Mouse (Mus musculus) ES-E14 (cell line): ENCODE measurements around the gene Ksr2. TPM values are rescaled to one million over a fixed set of nuclear protein-coding genes. Genes with fewer than 3 reads are reported as not detected.

Experiments
- DNase-seq: peaks from one replicate; pipeline ENCODE4 v3.0.0-alpha.2; 2013; ENCODE audit warnings: low read depth, low spot score
- H3K27ac ChIP-seq: 2 replicates; pipeline ENCODE4 v1.5.1; 2012; ENCODE audit warnings: low read depth, mild to moderate bottlenecking, low read length, moderate library complexity, mixed read lengths; ENCODE audit not compliant: poor library complexity, insufficient read depth, severe bottlenecking
- H3K36me3 ChIP-seq: 2 replicates; pipeline ENCODE4 v1.6.1; 2012; ENCODE audit warnings: mild to moderate bottlenecking, low read length, moderate library complexity, mixed read lengths; ENCODE audit not compliant: control insufficient read depth, poor library complexity, insufficient read depth, severe bottlenecking
- H3K4me1 ChIP-seq, 2 experiments: fragments of 150-350 bp in 1 of 2; sonication (generic) in 1 of 2; 2 replicates each; pipeline ENCODE4 v1.6.1; 2012; ENCODE audit warnings: low read length in 2 of 2, mild to moderate bottlenecking in 1 of 2, mixed read lengths in 1 of 2; ENCODE audit not compliant: control insufficient read depth in 2 of 2, insufficient read depth in 2 of 2, poor library complexity in 1 of 2
- H3K4me3 ChIP-seq, 2 experiments: fragments of 150-350 bp in 1 of 2; sonication (generic) in 1 of 2; 2 replicates each; pipeline ENCODE4 v1.5.1; 2012; ENCODE audit warnings: low read length in 2 of 2, low read depth in 1 of 2, mild to moderate bottlenecking in 1 of 2, mixed read lengths in 1 of 2; ENCODE audit not compliant: insufficient read depth in 1 of 2, poor library complexity in 1 of 2, severe bottlenecking in 1 of 2
- H3K9ac ChIP-seq: 2 replicates; pipeline ENCODE4 v1.6.1; 2012; ENCODE audit warnings: low read depth, mild to moderate bottlenecking, low read length, mixed read lengths; ENCODE audit not compliant: poor library complexity, insufficient read depth, severe bottlenecking
- H3K9me3 ChIP-seq: fragments of 150-350 bp; sonication (generic); 2 replicates; pipeline ENCODE4 v1.6.1; 2012; ENCODE audit warnings: low read depth, mild to moderate bottlenecking, low read length; ENCODE audit not compliant: control insufficient read depth, insufficient read depth
- CHD2 ChIP-seq: IDR thresholded peaks from 2 replicates; pipeline ENCODE4 v1.6.1; 2014; ENCODE audit warnings: mild to moderate bottlenecking, low read depth, low read length, inconsistent platforms
- HCFC1 ChIP-seq: IDR thresholded peaks from 2 replicates; pipeline ENCODE4 v1.6.1; 2012; ENCODE audit warnings: low read length, inconsistent platforms, borderline replicate concordance; ENCODE audit not compliant: insufficient read depth
- MAFK ChIP-seq: IDR thresholded peaks from 2 replicates; pipeline ENCODE4 v1.6.1; 2014; ENCODE audit warnings: mild to moderate bottlenecking, low read depth, low read length, inconsistent platforms; ENCODE audit not compliant: insufficient read depth
- ZC3H11A ChIP-seq: IDR thresholded peaks from 2 replicates; pipeline ENCODE4 v1.6.1; 2012; ENCODE audit warnings: low read depth, mild to moderate bottlenecking, inconsistent platforms, low read length, borderline replicate concordance
- ZNF384 ChIP-seq: IDR thresholded peaks from 2 replicates; pipeline ENCODE4 v1.6.1; 2012; ENCODE audit warnings: low read depth, low read length, inconsistent platforms
- in situ Hi-C, 2 experiments: fragments of 600-800 bp; cut with MboI; formaldehyde crosslinking; loops; one replicate each; pipeline ENCODE4 v1.15.1; 2025; ENCODE audit warnings: low sequenced_read_pairs in 2 of 2, inconsistent platforms in 1 of 2; ENCODE audit not compliant: unreplicated experiment in 2 of 2
- total RNA-seq: library from RNA; depleted of rRNA; stranded (reverse); fragments of 300-350 nt; gene quantifications from 2 replicates; pipeline ENCODE4 v1.2.3, GENCODE M21; 2012

Ksr2 gene
- total RNA-seq, 1 experiment: 0.67 TPM

GRCm38 (mm10) chr5:117469572-117469971, 55.8 kb downstream of the Ksr2 start:
- no peak for DNase-seq
- no peak overlapping the region for H3K4me3 ChIP-seq
- no peaks in the 10 kb centered on the region for H3K36me3 ChIP-seq
- no peaks in the 10 kb centered on the region for H3K9me3 ChIP-seq
- in situ Hi-C loops: no loop called here
- no peak for TF ChIP-seq CHD2
- no peak for TF ChIP-seq ZNF384
- no peak for TF ChIP-seq ZC3H11A
- no peak for TF ChIP-seq MAFK
- TF ChIP-seq HCFC1: no peak
- H3K27ac ChIP-seq: no peak overlapping the region
- H3K9ac ChIP-seq: no peak overlapping the region
- no peaks in the 10 kb centered on the region for H3K4me1 ChIP-seq

- H3K9me3 ChIP-seq: no peaks in the 10 kb centered on the region
- H3K4me1 ChIP-seq: peaks cover 0 to 7% of the 10 kb centered on the region in 2 experiments; a peak in 1 of 4 replicates
- no peak overlapping the region for H3K4me3 ChIP-seq
- no peak for DNase-seq
- no peak overlapping the region for H3K27ac ChIP-seq
- H3K36me3 ChIP-seq: no peaks in the 10 kb centered on the region
- no peak for TF ChIP-seq CHD2
- TF ChIP-seq HCFC1: no peak
- no peak for TF ChIP-seq MAFK
- TF ChIP-seq ZC3H11A: no peak
- no peak for TF ChIP-seq ZNF384
- in situ Hi-C loops: no loop called here
- H3K9ac ChIP-seq: no peak overlapping the region
Observed at GRCm38 (mm10) chr5:117481162-117481561, 67.4 kb downstream of the Ksr2 start.

- TF ChIP-seq MAFK: no peak
- TF ChIP-seq ZC3H11A: no peak
- no peak for TF ChIP-seq CHD2
- no peak for TF ChIP-seq HCFC1
- TF ChIP-seq ZNF384: no peak
- Histone ChIP-seq H3K9me3 (no peaks in the 10 kb centered on the region), H3K4me3 (peak overlapping the region in 1 of 2 experiments; percentile 19; a peak in 2 of 4 replicates), H3K4me1 (peaks cover 0 to 7% of the 10 kb centered on the region in 2 experiments; a peak in 1 of 4 replicates), H3K27ac (no peak overlapping the region), H3K9ac (peak overlapping the region; percentile 12; the same call in 1 of the 2 replicates), H3K36me3 (no peaks in the 10 kb centered on the region)
- no peak for DNase-seq
- in situ Hi-C loops: no loop called here
Observed at GRCm38 (mm10) chr5:117481586-117481985, 67.8 kb downstream of the Ksr2 start.

GRCm38 (mm10) chr5:117482013-117482412, 68.2 kb downstream of the Ksr2 start:
- Histone ChIP-seq H3K9me3 (no peaks in the 10 kb centered on the region), H3K36me3 (no peaks in the 10 kb centered on the region), H3K9ac (peak overlapping the region; percentile 12; the same call in 1 of the 2 replicates), H3K4me1 (peaks cover 0 to 7% of the 10 kb centered on the region in 2 experiments; a peak in 1 of 4 replicates), H3K27ac (no peak overlapping the region), H3K4me3 (peak overlapping the region; percentile 14 to 19; a peak in 2 of 4 replicates)
- in situ Hi-C loops: no loop called here
- TF ChIP-seq CHD2: no peak
- TF ChIP-seq ZNF384: no peak
- DNase-seq: no peak

GRCm38 (mm10) chr5:117485411-117485810, 71.6 kb downstream of the Ksr2 start:
- no peak overlapping the region for H3K9ac ChIP-seq
- no peaks in the 10 kb centered on the region for H3K9me3 ChIP-seq
- TF ChIP-seq ZNF384 (no peak), HCFC1 (no peak), CHD2 (no peak), MAFK (no peak), ZC3H11A (no peak)
- no peak overlapping the region for H3K27ac ChIP-seq
- in situ Hi-C loops: no loop called here
- H3K4me3 ChIP-seq: no peak overlapping the region
- no peak for DNase-seq
- peaks cover 0 to 7% of the 10 kb centered on the region in 2 experiments; a peak in 1 of 4 replicates for H3K4me1 ChIP-seq
- H3K36me3 ChIP-seq: no peaks in the 10 kb centered on the region
